Mouse (Mus musculus) myocyte (in vitro differentiated cells): Measurements from ENCODE around the gene Rnf216.

ENCODE experiments used
- CEBPB ChIP-seq: IDR thresholded peaks from 2 replicates; pipeline ENCODE4 v1.6.1; 2011; ENCODE audit warnings: mild to moderate bottlenecking, moderate library complexity; ENCODE audit not compliant: poor library complexity, insufficient read depth, severe bottlenecking
- E2F4 ChIP-seq: IDR thresholded peaks from one replicate; pipeline ENCODE4 v1.6.1; 2011; ENCODE audit warnings: mild to moderate bottlenecking, control low read depth, moderate library complexity; ENCODE audit not compliant: insufficient read depth
- MAX ChIP-seq: IDR thresholded peaks from one replicate; pipeline ENCODE4 v1.6.1; 2011; ENCODE audit warnings: low read depth, mild to moderate bottlenecking, control low read depth
- MYOD1 ChIP-seq, 3 experiments: IDR thresholded peaks; one replicate each; pipeline ENCODE4 v1.6.1; 2011; ENCODE audit warnings: control low read depth in 2 of 3, low read depth in 2 of 3, mild to moderate bottlenecking in 2 of 3, moderate library complexity in 1 of 3; ENCODE audit not compliant: insufficient read length in 2 of 3, control insufficient read depth in 1 of 3
- MYOG ChIP-seq, 3 experiments: IDR thresholded peaks; one replicate each; pipeline ENCODE4 v1.6.1; 2011; ENCODE audit warnings: control low read depth in 2 of 3, low read depth in 2 of 3, mild to moderate bottlenecking in 2 of 3; ENCODE audit not compliant: insufficient read length in 2 of 3, control insufficient read depth in 1 of 3, insufficient read depth in 1 of 3
- POLR2A ChIP-seq: IDR thresholded peaks from one replicate; pipeline ENCODE4 v1.6.1; 2011; ENCODE audit warnings: low read depth, mild to moderate bottlenecking, control low read depth, moderate library complexity; ENCODE audit not compliant: insufficient read length
- POLR2AphosphoS2 ChIP-seq: IDR thresholded peaks from one replicate; pipeline ENCODE4 v1.6.1; 2011; ENCODE audit warnings: low read depth, control low read depth; ENCODE audit not compliant: insufficient read length
- REST ChIP-seq: IDR thresholded peaks from one replicate; pipeline ENCODE4 v1.6.1; 2011; ENCODE audit warnings: mild to moderate bottlenecking, control low read depth, moderate library complexity; ENCODE audit not compliant: insufficient read depth, insufficient read length
- TCF12 ChIP-seq: IDR thresholded peaks from one replicate; pipeline ENCODE4 v1.6.1; 2011; ENCODE audit warnings: mild to moderate bottlenecking, control low read depth; ENCODE audit not compliant: poor library complexity, insufficient read depth, severe bottlenecking
- TCF3 ChIP-seq: IDR thresholded peaks from one replicate; pipeline ENCODE4 v1.6.1; 2011; ENCODE audit warnings: low read depth, control low read depth; ENCODE audit not compliant: insufficient read length

GRCm38 (mm10) chr5:143000091-143000490 lies 112.7 kb downstream of the Rnf216 start:
- TF ChIP-seq MYOD1 (IDR thresholded peaks at IDR 0.05; ENCODE audit: control insufficient read depth in 1 of 3, insufficient read length in 2 of 3, low read depth in 2 of 3) = no peak
- no peak for TF ChIP-seq MAX
- TF ChIP-seq POLR2A = no peak
- no peak for TF ChIP-seq MYOG (IDR thresholded peaks at IDR 0.05; ENCODE audit: control insufficient read depth in 1 of 3, insufficient read depth in 1 of 3, insufficient read length in 2 of 3, low read depth in 2 of 3)
- TF ChIP-seq E2F4 = no peak
- TF ChIP-seq TCF12 = no peak
- TF ChIP-seq CEBPB = no peak
- no peak for TF ChIP-seq TCF3
- no peak for TF ChIP-seq POLR2AphosphoS2
- no peak for TF ChIP-seq REST
